Mouse (Mus musculus) liver, embryonic 14.5 days (tissue): ENCODE measurements around the gene Mras.

Experiments used
- CTCF ChIP-seq: IDR thresholded peaks from 2 replicates; pipeline ENCODE4 v1.5.1; 2016; ENCODE audit warnings: antibody characterized with exemption, low read depth, control low read depth
- EP300 ChIP-seq: IDR thresholded peaks from 2 replicates; pipeline ENCODE4 v1.6.1; 2016; ENCODE audit warnings: antibody characterized with exemption, low read depth

- TF ChIP-seq CTCF (no peak), EP300 (no peak)
Measured at GRCm38 (mm10) chr9:99390716-99391115, 46.5 kb downstream of the Mras start.
